Mouse (Mus musculus) stomach, embryonic 16.5 days (tissue): Measurements from ENCODE around the gene Crygc. TPM values are rescaled to one million over a fixed set of nuclear protein-coding genes. Genes with fewer than 3 reads are reported as not detected.

Source experiments
- ATAC-seq: fragments of 200-750 bp; cut with Nextera tagmentation; 2 replicates; pipeline ENCODE4 v1.8.0; 2017; ENCODE audit warnings: moderate number of reproducible peaks, moderate TSS enrichment; ENCODE audit not compliant: insufficient read depth, low FRiP score
- H3K27ac ChIP-seq: fragments of 300-500 bp; sonication (generic); 2 replicates; pipeline ENCODE4 v1.5.1; 2014; ENCODE audit warnings: low read length
- H3K27me3 ChIP-seq: fragments of 300-500 bp; sonication (generic); 2 replicates; pipeline ENCODE4 v1.6.1; 2014; ENCODE audit warnings: low read length, control low read depth, mixed read lengths; ENCODE audit not compliant: control insufficient read depth, insufficient read depth
- H3K36me3 ChIP-seq: fragments of 300-500 bp; sonication (generic); 2 replicates; pipeline ENCODE4 v1.6.1; 2014; ENCODE audit warnings: low read length; ENCODE audit not compliant: control insufficient read depth, insufficient read depth
- H3K4me1 ChIP-seq: fragments of 300-500 bp; sonication (generic); 2 replicates; pipeline ENCODE4 v1.6.1; 2014; ENCODE audit warnings: low read length, control low read depth, mixed read lengths; ENCODE audit not compliant: control insufficient read depth, insufficient read depth
- H3K4me2 ChIP-seq: fragments of 300-500 bp; sonication (generic); 2 replicates; pipeline ENCODE4 v1.6.1; 2014; ENCODE audit warnings: low read depth, low read length, mixed read lengths
- H3K4me3 ChIP-seq: fragments of 300-500 bp; sonication (generic); replicated peaks from 2 replicates; pipeline ENCODE4 v1.5.1; 2014; ENCODE audit warnings: mild to moderate bottlenecking, low read length
- H3K9ac ChIP-seq: fragments of 300-500 bp; sonication (generic); 2 replicates; pipeline ENCODE4 v1.6.1; 2014; ENCODE audit warnings: low read length
- H3K9me3 ChIP-seq: fragments of 300-500 bp; sonication (generic); replicated peaks from 2 replicates; pipeline ENCODE4 v1.6.1; 2016; ENCODE audit warnings: low read length, control low read depth; ENCODE audit not compliant: control insufficient read depth
- WGBS: fragments of 180-500 bp; shearing (Covaris S2); extraction: QIAGEN DNeasy Blood & Tissue Kit; methylation state at CpG from one replicate; pipeline ENCODE4 v1.1.7; 2014; 5-methylcytosine and 5-hydroxymethylcytosine counted together
- polyA plus RNA-seq: library from polyadenylated mRNA; unstranded; fragments of >200 nt; fragmentation: Nextera tagmentation; extraction: Ambion mirVana; gene quantifications from 2 replicates; pipeline ENCODE4 v1.2.1, GENCODE M21; 2015

The Crygc gene
- not detected in 2 replicates for polyA plus RNA-seq

GRCm38 (mm10) chr1:65073589-65073988, at the start of gene Crygc:
Crygc (minus strand) TSS chr1:65073689.
- Histone ChIP-seq H3K36me3 (no peaks in the 10 kb centered on the region), H3K4me3 (no peak within 1 kb of the TSS), H3K9ac (no peak within 1 kb of the TSS), H3K4me2 (no peak within 1 kb of the TSS), H3K9me3 (no peaks in the 10 kb centered on the region), H3K27me3 (no peaks in the 10 kb centered on the region), H3K4me1 (no peaks in the 10 kb centered on the region; the same call in 1 of the 2 replicates), H3K27ac (no peak within 1 kb of the TSS)
- WGBS = 58% methylated on average over 6 of the region's 6 CpGs
- ATAC-seq = no peak

DNA sequence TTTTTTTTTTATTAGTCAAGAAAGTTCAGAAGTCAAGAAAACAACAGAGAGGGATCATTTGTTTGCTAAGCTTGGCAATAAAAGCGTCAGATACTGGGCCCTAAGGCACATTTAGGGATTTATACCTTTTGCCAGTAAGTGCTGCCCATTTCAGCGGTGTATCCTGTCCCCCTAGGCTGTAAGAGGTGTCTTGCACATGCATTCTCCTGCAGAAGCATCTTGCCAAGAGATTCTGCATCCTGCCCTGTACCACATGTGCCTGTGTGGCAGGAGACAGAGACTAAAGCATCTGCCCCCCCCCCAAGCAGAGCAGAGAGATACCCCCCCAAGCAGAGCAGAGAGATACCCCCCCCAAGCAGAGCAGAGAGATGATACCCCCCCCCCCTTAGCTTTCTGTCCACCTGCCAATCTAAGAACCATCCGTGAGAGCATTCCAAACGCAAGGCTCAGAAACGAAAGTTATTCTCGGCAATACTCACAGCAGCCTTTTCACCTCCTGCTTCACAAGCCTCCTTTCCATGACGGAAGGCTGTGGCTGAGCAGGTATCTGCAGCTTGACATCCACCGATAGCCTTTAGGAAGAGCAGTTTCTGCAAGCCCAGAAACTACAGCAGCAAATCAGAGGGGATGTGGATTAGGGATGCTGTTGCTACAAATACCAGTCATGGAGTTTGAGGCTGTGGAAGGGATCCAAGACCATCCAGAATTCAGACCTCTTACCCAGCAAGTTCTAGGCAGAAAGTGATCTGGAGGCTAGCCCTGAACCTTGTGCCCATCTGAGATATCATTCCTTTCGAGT, 49.3 kb upstream of the Crygc start, which contains the start of gene D630023F18Rik:
D630023F18Rik (minus strand) TSS at position 641 of the 799 bp plus-strand sequence.
- no peaks in the 10 kb centered on the region for H3K36me3 ChIP-seq
- H3K9ac ChIP-seq = peak within 1 kb of the TSS; percentile 35; the same call in 1 of the 2 replicates

GRCm38 (mm10) chr1:65119438-65119837, 45.9 kb upstream of the Crygc start, which contains the start of gene Gm28845:
Gm28845 (minus strand) TSS chr1:65119558.
- H3K4me2 ChIP-seq = no peak within 1 kb of the TSS
- 93% methylated on average over 1 of the region's 1 CpGs for WGBS
- H3K4me1 ChIP-seq = no peaks in the 10 kb centered on the region
- H3K9me3 ChIP-seq = no peaks in the 10 kb centered on the region
- no peaks in the 10 kb centered on the region for H3K27me3 ChIP-seq
- H3K36me3 ChIP-seq = no peaks in the 10 kb centered on the region
- no peak within 1 kb of the TSS for H3K4me3 ChIP-seq
- no peak within 1 kb of the TSS for H3K9ac ChIP-seq
- ATAC-seq = no peak
- H3K27ac ChIP-seq = peak within 1 kb of the TSS; percentile 82

More for the DNA sequence above, 49.3 kb upstream of the Crygc start, which contains the start of gene D630023F18Rik:
- Histone ChIP-seq H3K27me3 (no peaks in the 10 kb centered on the region), H3K4me2 (peak within 1 kb of the TSS; percentile 46), H3K4me1 (no peaks in the 10 kb centered on the region), H3K27ac (no peak within 1 kb of the TSS), H3K4me3 (peak within 1 kb of the TSS; percentile 25), H3K9me3 (no peaks in the 10 kb centered on the region)
- 30% methylated on average over 9 of the region's 9 CpGs for WGBS
- no peak for ATAC-seq

DNA sequence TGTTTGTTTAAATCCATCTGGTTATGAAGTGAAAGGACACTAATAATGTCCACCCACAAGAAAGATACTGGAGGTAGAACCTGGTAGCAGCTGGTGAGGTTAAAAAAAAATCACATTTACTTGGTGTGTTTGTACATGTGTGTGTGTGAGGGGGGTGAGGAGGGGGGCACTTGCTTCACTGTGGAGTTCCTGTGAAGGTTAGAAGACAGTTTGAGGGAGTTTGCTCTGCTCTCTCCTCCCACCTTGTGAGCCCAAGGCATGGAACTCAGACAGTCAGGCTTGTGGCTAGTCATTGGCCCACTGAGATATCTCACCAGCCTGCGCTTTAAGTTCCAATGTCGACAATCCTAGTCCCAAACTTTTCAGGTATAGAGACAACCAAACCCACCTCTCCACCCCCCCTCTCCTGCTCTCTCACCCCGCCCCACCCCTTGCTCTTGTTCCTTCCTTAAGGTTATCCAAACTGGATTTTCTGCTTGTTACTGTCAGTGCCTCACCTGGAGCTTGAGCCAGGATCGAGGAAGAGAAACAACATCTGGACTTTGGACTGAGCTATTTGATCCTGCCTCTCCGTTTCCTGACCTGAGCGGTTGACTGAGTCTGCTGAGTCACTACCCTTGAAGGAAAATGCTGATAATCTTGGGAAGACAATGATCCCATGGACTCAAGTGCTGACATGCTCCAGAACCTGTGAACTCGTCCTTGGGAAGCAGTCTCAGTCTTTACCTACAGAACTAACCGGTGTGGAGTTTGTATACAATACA, 44.8 kb upstream of the Crygc start:
- 48% methylated on average over 8 of the region's 8 CpGs for WGBS
- ATAC-seq = peak; percentile 86; the same call in 1 of the 2 replicates
- peak overlapping the region; percentile 82 for H3K27ac ChIP-seq

DNA sequence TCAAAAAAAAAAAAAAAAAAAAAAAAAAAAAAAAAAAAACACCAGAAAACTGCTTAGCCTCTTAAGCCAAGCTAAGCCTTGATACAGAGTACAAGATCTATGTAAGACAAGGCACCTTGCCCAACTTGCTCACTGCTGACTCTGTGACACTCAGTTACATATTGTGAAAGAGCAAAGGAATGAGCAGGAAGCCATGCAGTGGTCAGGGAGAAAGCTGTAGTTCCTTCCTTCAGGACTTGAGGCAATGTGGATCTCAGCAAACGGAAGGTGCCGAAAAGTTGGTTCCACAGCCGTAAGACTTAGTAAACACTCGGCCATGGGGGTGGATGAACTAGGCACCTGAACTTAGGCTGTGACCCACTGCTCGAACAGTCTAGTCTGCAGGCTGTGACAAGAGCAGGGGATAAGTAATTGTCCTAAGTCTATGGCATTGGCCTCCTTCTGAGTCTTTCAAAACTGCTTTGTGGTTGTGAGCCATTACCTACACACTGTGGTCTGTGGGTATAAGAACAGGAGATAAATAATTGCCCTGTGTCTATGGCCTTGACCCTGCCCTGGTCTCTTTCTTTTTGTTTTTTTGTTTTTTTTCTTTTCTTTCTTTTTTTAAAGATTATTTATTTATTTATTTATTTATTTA, 40.2 kb upstream of the Crygc start:
- Histone ChIP-seq H3K9me3 (no peaks in the 10 kb centered on the region), H3K4me2 (no peak overlapping the region), H3K4me1 (no peaks in the 10 kb centered on the region), H3K27me3 (no peaks in the 10 kb centered on the region), H3K9ac (no peak overlapping the region), H3K36me3 (no peaks in the 10 kb centered on the region), H3K4me3 (no peak overlapping the region), H3K27ac (no peak overlapping the region)
- no peak for ATAC-seq
- WGBS = 88% methylated on average over 5 of the region's 5 CpGs

More for the DNA sequence above, 44.8 kb upstream of the Crygc start:
- Histone ChIP-seq H3K4me1 (no peaks in the 10 kb centered on the region), H3K4me3 (no peak overlapping the region), H3K9me3 (no peaks in the 10 kb centered on the region), H3K27me3 (no peaks in the 10 kb centered on the region), H3K9ac (no peak overlapping the region), H3K4me2 (no peak overlapping the region), H3K36me3 (no peaks in the 10 kb centered on the region)

- Histone ChIP-seq H3K4me2 (peak overlapping the region; percentile 47), H3K36me3 (no peaks in the 10 kb centered on the region), H3K27ac (peak overlapping the region; percentile 38; the same call in 1 of the 2 replicates), H3K9ac (0 out of 2 replicates have a peak overlapping the region, but pooled peaks have one; percentile 1), H3K27me3 (no peaks in the 10 kb centered on the region), H3K4me3 (peak overlapping the region; percentile 14), H3K4me1 (no peaks in the 10 kb centered on the region), H3K9me3 (no peaks in the 10 kb centered on the region)
- peak; percentile 25; the same call in 1 of the 2 replicates for ATAC-seq
- WGBS = 52% methylated on average over 14 of the region's 14 CpGs
Measured at GRCm38 (mm10) chr1:65112807-65113196, 39.3 kb upstream of the Crygc start.

- Histone ChIP-seq H3K4me1 (no peaks in the 10 kb centered on the region), H3K9me3 (no peaks in the 10 kb centered on the region), H3K27ac (no peak overlapping the region), H3K9ac (peak overlapping the region; percentile 1; the same call in 1 of the 2 replicates), H3K36me3 (no peaks in the 10 kb centered on the region), H3K27me3 (no peaks in the 10 kb centered on the region), H3K4me2 (peak overlapping the region; percentile 47), H3K4me3 (no peak overlapping the region; the same call in 1 of the 2 replicates)
- WGBS = 8% methylated on average over 8 of the region's 8 CpGs
- 0 out of 2 replicates have a peak, but pooled peaks have one; percentile 70 for ATAC-seq
Measured at GRCm38 (mm10) chr1:65112031-65112806, 38.7 kb upstream of the Crygc start.

GRCm38 (mm10) chr1:65109756-65110435, 36.4 kb upstream of the Crygc start:
- Histone ChIP-seq H3K9ac (no peak overlapping the region), H3K27ac (no peak overlapping the region), H3K36me3 (no peaks in the 10 kb centered on the region), H3K4me1 (no peaks in the 10 kb centered on the region), H3K27me3 (no peaks in the 10 kb centered on the region), H3K9me3 (no peaks in the 10 kb centered on the region), H3K4me2 (no peak overlapping the region), H3K4me3 (no peak overlapping the region)
- ATAC-seq = no peak
- 67% methylated on average over 25 of the region's 25 CpGs for WGBS
